Mouse (Mus musculus) ES-E14 (cell line): ENCODE data around the gene Mctp1. TPM values are rescaled to one million over a fixed set of nuclear protein-coding genes. Genes with fewer than 3 reads are reported as not detected.

Source experiments
- DNase-seq: peaks from one replicate; pipeline ENCODE4 v3.0.0-alpha.2; 2013; ENCODE audit warnings: low read depth, low spot score
- H3K27ac ChIP-seq: 2 replicates; pipeline ENCODE4 v1.5.1; 2012; ENCODE audit warnings: low read depth, mild to moderate bottlenecking, low read length, moderate library complexity, mixed read lengths; ENCODE audit not compliant: poor library complexity, insufficient read depth, severe bottlenecking
- H3K36me3 ChIP-seq: 2 replicates; pipeline ENCODE4 v1.6.1; 2012; ENCODE audit warnings: mild to moderate bottlenecking, low read length, moderate library complexity, mixed read lengths; ENCODE audit not compliant: control insufficient read depth, poor library complexity, insufficient read depth, severe bottlenecking
- H3K4me1 ChIP-seq, 2 experiments: fragments of 150-350 bp in 1 of 2; sonication (generic) in 1 of 2; 2 replicates each; pipeline ENCODE4 v1.6.1; 2012; ENCODE audit warnings: low read length in 2 of 2, mild to moderate bottlenecking in 1 of 2, mixed read lengths in 1 of 2; ENCODE audit not compliant: control insufficient read depth in 2 of 2, insufficient read depth in 2 of 2, poor library complexity in 1 of 2
- H3K4me3 ChIP-seq, 2 experiments: fragments of 150-350 bp in 1 of 2; sonication (generic) in 1 of 2; 2 replicates each; pipeline ENCODE4 v1.5.1; 2012; ENCODE audit warnings: low read length in 2 of 2, low read depth in 1 of 2, mild to moderate bottlenecking in 1 of 2, mixed read lengths in 1 of 2; ENCODE audit not compliant: insufficient read depth in 1 of 2, poor library complexity in 1 of 2, severe bottlenecking in 1 of 2
- H3K9ac ChIP-seq: 2 replicates; pipeline ENCODE4 v1.6.1; 2012; ENCODE audit warnings: low read depth, mild to moderate bottlenecking, low read length, mixed read lengths; ENCODE audit not compliant: poor library complexity, insufficient read depth, severe bottlenecking
- H3K9me3 ChIP-seq: fragments of 150-350 bp; sonication (generic); 2 replicates; pipeline ENCODE4 v1.6.1; 2012; ENCODE audit warnings: low read depth, mild to moderate bottlenecking, low read length; ENCODE audit not compliant: control insufficient read depth, insufficient read depth
- CHD2 ChIP-seq: IDR thresholded peaks from 2 replicates; pipeline ENCODE4 v1.6.1; 2014; ENCODE audit warnings: mild to moderate bottlenecking, low read depth, low read length, inconsistent platforms
- HCFC1 ChIP-seq: IDR thresholded peaks from 2 replicates; pipeline ENCODE4 v1.6.1; 2012; ENCODE audit warnings: low read length, inconsistent platforms, borderline replicate concordance; ENCODE audit not compliant: insufficient read depth
- MAFK ChIP-seq: IDR thresholded peaks from 2 replicates; pipeline ENCODE4 v1.6.1; 2014; ENCODE audit warnings: mild to moderate bottlenecking, low read depth, low read length, inconsistent platforms; ENCODE audit not compliant: insufficient read depth
- ZC3H11A ChIP-seq: IDR thresholded peaks from 2 replicates; pipeline ENCODE4 v1.6.1; 2012; ENCODE audit warnings: low read depth, mild to moderate bottlenecking, inconsistent platforms, low read length, borderline replicate concordance
- ZNF384 ChIP-seq: IDR thresholded peaks from 2 replicates; pipeline ENCODE4 v1.6.1; 2012; ENCODE audit warnings: low read depth, low read length, inconsistent platforms
- in situ Hi-C, 2 experiments: fragments of 600-800 bp; cut with MboI; formaldehyde crosslinking; loops; one replicate each; pipeline ENCODE4 v1.15.1; 2025; ENCODE audit warnings: low sequenced_read_pairs in 2 of 2, inconsistent platforms in 1 of 2; ENCODE audit not compliant: unreplicated experiment in 2 of 2
- total RNA-seq: library from RNA; depleted of rRNA; stranded (reverse); fragments of 300-350 nt; gene quantifications from 2 replicates; pipeline ENCODE4 v1.2.3, GENCODE M21; 2012

Mctp1 gene
- total RNA-seq, 1 experiment: 0.80 TPM

DNA sequence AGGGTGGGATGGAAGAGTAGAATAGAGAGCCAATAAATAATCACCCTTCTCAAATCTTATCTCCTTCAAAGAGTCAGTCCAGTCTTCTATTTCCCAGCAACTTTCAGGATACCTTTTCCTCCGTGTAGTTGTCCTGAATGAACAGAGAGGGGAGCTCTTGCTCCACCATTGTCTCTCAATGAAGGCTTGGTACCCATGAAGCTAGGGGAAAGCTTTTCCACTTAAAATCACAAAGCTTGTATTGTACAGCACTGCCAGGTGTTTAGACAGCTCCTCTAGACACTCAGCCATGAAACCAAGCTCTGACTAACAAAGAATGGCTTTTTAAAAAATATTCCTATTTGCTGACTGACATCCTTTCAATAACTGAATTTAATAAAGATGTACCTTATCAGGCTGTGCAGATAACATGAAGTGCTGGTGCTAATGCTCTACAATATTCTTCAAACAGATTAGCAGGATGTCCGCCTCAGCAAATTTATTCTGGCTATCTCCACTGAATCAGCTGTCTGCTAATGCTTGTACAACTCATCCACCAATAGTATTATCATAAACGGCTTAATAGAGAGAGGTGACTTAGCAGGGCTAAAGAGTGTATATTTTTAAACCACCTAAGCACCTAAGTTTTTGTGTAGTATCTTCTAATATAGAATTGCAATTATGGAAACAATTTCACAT lies 417.9 kb downstream of the Mctp1 start:
- no peaks in the 10 kb centered on the region for H3K36me3 ChIP-seq
- no peak for TF ChIP-seq MAFK
- TF ChIP-seq ZC3H11A: peak; percentile 50
- DNase-seq: peak; percentile 16
- no peak overlapping the region for H3K9ac ChIP-seq
- no peaks in the 10 kb centered on the region for H3K4me1 ChIP-seq
- in situ Hi-C loops: no loop called here
- no peak overlapping the region for H3K27ac ChIP-seq
- H3K9me3 ChIP-seq: no peaks in the 10 kb centered on the region
- H3K4me3 ChIP-seq: no peak overlapping the region

DNA sequence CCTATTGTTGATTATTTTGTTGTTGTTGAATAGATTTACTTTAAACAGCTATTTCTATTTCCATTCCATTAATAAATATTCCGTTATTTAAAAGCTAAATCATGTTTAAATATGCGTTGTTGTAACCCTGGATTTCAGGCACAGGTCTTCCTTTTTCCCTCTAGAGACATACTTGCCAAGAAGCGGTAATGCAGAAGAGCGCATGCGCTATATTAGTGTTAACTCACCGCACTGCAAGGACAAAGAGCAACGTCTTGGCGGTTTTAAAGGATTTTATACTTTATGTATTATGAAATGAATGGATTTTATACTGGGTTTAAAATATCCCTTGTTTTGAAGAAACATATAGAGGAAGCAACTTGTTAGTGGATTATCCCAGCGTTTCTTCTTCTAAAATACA lies 418.6 kb downstream of the Mctp1 start:
- Histone ChIP-seq H3K4me1 (no peaks in the 10 kb centered on the region), H3K27ac (no peak overlapping the region), H3K4me3 (no peak overlapping the region), H3K9ac (no peak overlapping the region), H3K9me3 (no peaks in the 10 kb centered on the region), H3K36me3 (no peaks in the 10 kb centered on the region)
- TF ChIP-seq CHD2 (no peak), ZNF384 (no peak), MAFK (no peak), ZC3H11A (no peak), HCFC1 (no peak)
- DNase-seq: no peak
- in situ Hi-C loops: no loop called here

DNA sequence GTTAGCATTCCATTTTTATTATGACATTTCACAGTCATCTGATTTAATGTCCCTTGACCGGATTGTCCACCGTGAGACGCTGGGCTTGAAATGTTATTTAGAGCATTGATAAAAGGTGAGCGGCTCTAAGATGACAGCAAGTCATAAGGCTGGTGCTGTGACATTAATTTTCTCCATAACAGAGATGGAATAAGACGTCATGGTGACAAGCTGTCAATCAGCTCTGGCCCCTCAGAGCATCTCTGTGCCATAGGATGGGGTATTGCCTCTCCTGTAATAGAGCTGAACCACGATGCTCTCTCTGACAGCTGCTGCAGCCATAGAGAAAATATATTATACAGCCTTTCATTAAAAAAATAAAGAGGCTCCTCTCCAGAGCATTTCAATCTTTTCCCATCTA lies 419.5 kb downstream of the Mctp1 start:
- H3K9ac ChIP-seq: no peak overlapping the region
- in situ Hi-C loops: no loop called here
- no peak overlapping the region for H3K4me3 ChIP-seq
- DNase-seq: no peak
- H3K9me3 ChIP-seq: no peaks in the 10 kb centered on the region
- TF ChIP-seq ZC3H11A (no peak), ZNF384 (no peak), HCFC1 (no peak), CHD2 (no peak), MAFK (no peak)
- H3K4me1 ChIP-seq: no peaks in the 10 kb centered on the region
- H3K36me3 ChIP-seq: no peaks in the 10 kb centered on the region
- no peak overlapping the region for H3K27ac ChIP-seq

DNA sequence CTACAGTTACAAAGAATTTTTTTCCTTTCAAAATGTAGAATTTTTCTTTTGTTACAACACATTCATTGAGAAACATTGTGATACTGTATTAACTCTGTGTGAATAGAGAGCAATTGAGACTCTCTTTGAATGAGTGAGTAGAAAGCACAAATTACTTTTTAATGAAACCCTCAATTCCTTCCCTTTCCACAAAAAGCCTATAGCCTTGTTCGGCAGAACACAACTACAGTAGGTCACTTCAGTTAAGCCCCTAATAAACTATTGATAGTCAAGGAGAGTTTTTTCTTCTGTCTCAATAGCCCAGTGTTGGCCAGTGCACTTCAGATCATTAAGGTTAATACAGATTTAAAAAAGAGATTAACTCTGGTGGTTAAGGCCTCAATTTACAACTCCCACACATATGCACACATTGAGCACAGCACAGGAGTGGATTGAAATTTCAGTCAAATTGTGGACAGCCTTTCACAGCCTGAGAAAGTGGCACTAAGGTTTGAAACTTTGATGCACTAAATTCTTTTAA lies 424.6 kb downstream of the Mctp1 start:
- no peaks in the 10 kb centered on the region for H3K4me1 ChIP-seq
- DNase-seq: no peak
- no peak overlapping the region for H3K27ac ChIP-seq
- no peak overlapping the region for H3K9ac ChIP-seq
- H3K36me3 ChIP-seq: no peaks in the 10 kb centered on the region
- H3K4me3 ChIP-seq: no peak overlapping the region
- H3K9me3 ChIP-seq: no peaks in the 10 kb centered on the region
- in situ Hi-C loops: no loop called here
- TF ChIP-seq MAFK: no peak
- TF ChIP-seq HCFC1: no peak
- no peak for TF ChIP-seq ZC3H11A

DNA sequence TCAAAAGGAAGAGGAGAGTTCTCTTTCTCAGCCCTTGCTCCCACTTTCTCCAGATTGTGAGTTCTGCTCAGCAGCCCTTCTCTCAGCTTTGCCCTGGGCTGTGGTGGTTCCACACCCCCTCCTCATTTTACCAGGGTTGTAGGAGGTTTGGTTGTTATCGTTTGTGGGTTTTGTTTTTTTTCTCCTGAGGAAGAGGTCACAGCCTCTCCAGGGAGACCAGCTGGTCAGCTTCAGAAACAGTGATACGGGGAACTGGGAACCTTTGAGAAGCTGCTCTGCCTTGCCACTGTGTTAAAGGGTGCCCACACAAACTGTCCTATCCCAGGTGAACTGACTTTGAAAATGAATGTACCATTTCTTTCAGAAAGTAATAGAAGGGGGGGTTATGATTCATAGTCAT lies 425.5 kb downstream of the Mctp1 start:
- no peak overlapping the region for H3K9ac ChIP-seq
- no peaks in the 10 kb centered on the region for H3K4me1 ChIP-seq
- no peaks in the 10 kb centered on the region for H3K36me3 ChIP-seq
- DNase-seq: no peak
- in situ Hi-C loops: no loop called here
- TF ChIP-seq HCFC1 (no peak), ZC3H11A (no peak), ZNF384 (no peak), MAFK (no peak), CHD2 (no peak)
- no peak overlapping the region for H3K27ac ChIP-seq
- H3K4me3 ChIP-seq: no peak overlapping the region
- H3K9me3 ChIP-seq: no peaks in the 10 kb centered on the region
